ENCODE assay signal across 7 mouse cellular contexts in genomic region chr12:110277259-110277964, GRCm38 (mm10). TPM values are rescaled to one million over a fixed set of nuclear protein-coding genes. Genes with fewer than 3 reads are reported as not detected.
DNase-seq lines count a peak whose midpoint lies in the region; ATAC-seq lines count a peak whose summit lies in the region.

No protein-coding gene starts in this region.

- H3K4me3 ChIP-seq in lung, embryonic 16.5 days (ENCODE audit: low read length), result peak overlapping the region; percentile 52
- H3K4me3 ChIP-seq in hindbrain, embryonic 10.5 days, result peak overlapping the region; percentile 51
- peak overlapping the region; percentile 42 for H3K4me3 ChIP-seq in liver, embryonic 13.5 days (replicated peaks)

- H3K9ac ChIP-seq in lung, embryonic 16.5 days (ENCODE audit: low read length), result peak overlapping the region; percentile 39; the same call in 1 of the 2 replicates
- no peak overlapping the region for H3K9ac ChIP-seq in liver, embryonic 13.5 days

- peak overlapping the region; percentile 78 for H3K4me2 ChIP-seq in lung, embryonic 16.5 days (ENCODE audit: low read depth, low read length)
- H3K4me2 ChIP-seq in liver, embryonic 13.5 days, result peak overlapping the region; percentile 50

- DNase-seq in lung, postnatal 36 days, result no peak
- no peak for DNase-seq in hindbrain, embryonic 10.5 days (ENCODE audit: low spot score)
- no peak for DNase-seq in liver, embryonic 13.5 days
- DNase-seq in yolk sac, embryonic 10.5 days (ENCODE audit: low spot score), result peak; percentile 24
- no peak for DNase-seq in adrenal gland, adult 2 months
- DNase-seq in adipocyte (ENCODE audit: low spot score), result no peak

- no peak overlapping the region for H3K27ac ChIP-seq in lung, embryonic 16.5 days (ENCODE audit: low read length)
- no peak overlapping the region for H3K27ac ChIP-seq in hindbrain, embryonic 10.5 days
- no peak overlapping the region for H3K27ac ChIP-seq in liver, embryonic 13.5 days

- H3K9me3 ChIP-seq in lung, embryonic 16.5 days (ENCODE audit: control insufficient read depth, low read length), result no peaks in the 10 kb centered on the region
- no peaks in the 10 kb centered on the region for H3K9me3 ChIP-seq in hindbrain, embryonic 10.5 days
- H3K9me3 ChIP-seq in liver, embryonic 13.5 days (replicated peaks), result no peaks in the 10 kb centered on the region

- peaks cover 67% of the 10 kb centered on the region for H3K27me3 ChIP-seq in lung, embryonic 16.5 days (ENCODE audit: control insufficient read depth, insufficient read depth, low read depth, low read length)
- peaks cover 99% of the 10 kb centered on the region for H3K27me3 ChIP-seq in hindbrain, embryonic 10.5 days (ENCODE audit: insufficient read depth, poor library complexity, severe bottlenecking)
- H3K27me3 ChIP-seq in liver, embryonic 13.5 days, result peaks cover 79% of the 10 kb centered on the region

- 3% methylated on average over 33 of the region's 33 CpGs for WGBS in lung, embryonic 16.5 days
- WGBS in hindbrain, embryonic 10.5 days, result 3% methylated on average over 33 of the region's 33 CpGs
- 2% methylated on average over 33 of the region's 33 CpGs for WGBS in liver, embryonic 13.5 days (ENCODE audit: insufficient replicate concordance)

- no peaks in the 10 kb centered on the region for H3K36me3 ChIP-seq in lung, embryonic 16.5 days (ENCODE audit: control insufficient read depth, insufficient read depth, low read length)
- H3K36me3 ChIP-seq in hindbrain, embryonic 10.5 days, result no peaks in the 10 kb centered on the region
- H3K36me3 ChIP-seq in liver, embryonic 13.5 days, result no peaks in the 10 kb centered on the region

- H3K4me1 ChIP-seq in lung, embryonic 16.5 days (replicated peaks; ENCODE audit: control insufficient read depth, insufficient read depth, low read length), result peaks cover 8% of the 10 kb centered on the region; the same call in 1 of the 2 replicates
- peaks cover 38% of the 10 kb centered on the region for H3K4me1 ChIP-seq in hindbrain, embryonic 10.5 days (replicated peaks)
- H3K4me1 ChIP-seq in liver, embryonic 13.5 days (replicated peaks), result no peaks in the 10 kb centered on the region

- 0 out of 2 replicates have a peak, but pooled peaks have one; percentile 1 for ATAC-seq in lung, embryonic 16.5 days (ENCODE audit: low read depth)
- ATAC-seq in liver, embryonic 13.5 days (ENCODE audit: low read depth), result no peak

RNA-seq across cellular contexts. Expression of gene Dio3, which starts 1.5 kb away (rescaled TPM):
- 0.19 and 0.38 TPM in 2 replicates for polyA plus RNA-seq in lung, embryonic 16.5 days (2015; fragmentation: Nextera tagmentation; extraction: Ambion mirVana)
- 0.59 and 0.73 TPM in 2 replicates for polyA plus RNA-seq in hindbrain, embryonic 10.5 days (2016; fragmentation: Nextera tagmentation; extraction: Ambion mirVana)
- 0.09 and 0.12 TPM in 2 replicates for polyA plus RNA-seq in liver, embryonic 13.5 days (2015; fragmentation: Nextera tagmentation; extraction: Ambion mirVana)
- 1 to 10 TPM in 1 of 2 experiments, under 1 TPM in 1; 0.58 to 2.3 TPM for total RNA-seq in adrenal gland, adult 2 months (2021)
- 2.6 and 6.0 TPM in 2 replicates for polyA plus RNA-seq in adrenal gland, adult 2 months (2012; rRNA removed)
